ENCODE assay signal across 19 mouse cellular contexts in the genomic region with DNA sequence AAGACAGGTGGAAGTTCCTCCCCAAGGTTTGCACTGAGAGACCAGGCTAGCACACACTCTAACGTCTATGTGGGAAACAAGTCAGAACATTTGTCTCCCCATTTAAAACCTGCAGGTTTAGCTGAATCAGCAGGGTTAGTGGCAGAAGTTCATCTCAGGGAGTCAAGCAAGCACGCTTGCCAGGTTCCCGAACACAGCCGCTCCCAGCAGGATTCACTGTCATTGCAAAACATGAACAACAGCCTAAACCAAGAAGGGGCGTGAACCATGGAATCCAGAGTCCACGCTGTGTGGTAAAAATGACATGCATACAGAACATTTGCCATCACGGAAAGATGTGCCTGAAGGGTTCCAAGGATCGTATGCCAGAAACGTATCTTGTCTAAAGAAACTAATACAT. TPM values are rescaled to one million over a fixed set of nuclear protein-coding genes. Genes with fewer than 3 reads are reported as not detected.
"Had no signal": no experiment of that assay in that cellular context is flagged by ENCODE, and none has a peak within 500 bp of the region (broad histone marks: within the 10 kb centered on the region; RNA-seq: fewer than 3 reads in every experiment).

No protein-coding gene starts in this region.

- H3K9ac ChIP-seq: limb, embryonic 12.5 days; liver, embryonic 12.5 days; lung, embryonic 14.5 days; midbrain, embryonic 15.5 days; neural tube, embryonic 12.5 days had no signal

- DNase-seq: kidney, adult 8-10 months; kidney, postnatal 25 days; layer of hippocampus, postnatal 36 days; lung, embryonic 14.5 days; lung, postnatal 10 days; lung, postnatal 4 days; thymus, postnatal 36 days had no signal

- H3K36me3 ChIP-seq: limb, embryonic 12.5 days; liver, embryonic 12.5 days; midbrain, embryonic 15.5 days; neural tube, embryonic 12.5 days had no signal

- H3K27ac ChIP-seq: limb, embryonic 12.5 days; liver, embryonic 12.5 days; midbrain, embryonic 15.5 days; neural tube, embryonic 12.5 days had no signal

- ATAC-seq: liver, embryonic 12.5 days; midbrain, embryonic 15.5 days had no signal

- H3K27me3 ChIP-seq: limb, embryonic 12.5 days; liver, embryonic 12.5 days; midbrain, embryonic 15.5 days; neural tube, embryonic 12.5 days had no signal

- H3K4me3 ChIP-seq: limb, embryonic 12.5 days; liver, embryonic 12.5 days; midbrain, embryonic 15.5 days; neural tube, embryonic 12.5 days had no signal

- H3K4me2 ChIP-seq: limb, embryonic 12.5 days; liver, embryonic 12.5 days; lung, embryonic 14.5 days; midbrain, embryonic 11.5 days; midbrain, embryonic 15.5 days; neural tube, embryonic 12.5 days had no signal

- H3K9me3 ChIP-seq: limb, embryonic 12.5 days; liver, embryonic 12.5 days; midbrain, embryonic 15.5 days; neural tube, embryonic 12.5 days had no signal

RNA-seq across cellular contexts. Expression of gene Crybb3, which starts 23.7 kb away (rescaled TPM):
- total RNA-seq: megakaryocyte, adult 5-6 weeks; monocyte, adult 5-6 weeks; neutrophil, adult 5-6 weeks had no signal
- polyA plus RNA-seq: liver, embryonic 12.5 days; liver, embryonic 16.5 days had no signal

RNA-seq across cellular contexts. Expression of gene Crybb2, which starts 35.1 kb away (rescaled TPM):
- total RNA-seq: layer of hippocampus, postnatal 36 days; left cerebral cortex, adult 8-10 months; left cerebral cortex, postnatal 25 days; megakaryocyte, adult 5-6 weeks; monocyte, adult 5-6 weeks; neutrophil, adult 5-6 weeks had no signal
- polyA plus RNA-seq: kidney, embryonic 16.5 days; limb, embryonic 12.5 days; liver, embryonic 12.5 days; liver, embryonic 16.5 days; lung, embryonic 14.5 days; midbrain, embryonic 11.5 days; midbrain, embryonic 15.5 days; neural tube, embryonic 12.5 days had no signal
